Mouse (Mus musculus): ENCODE measurements at regions not wholly inside any gene's neighbourhood (a gene's known extent, or its start where the extent isn't known, plus 50 kb on each side); places are given as distances from the start of the nearest gene placed in this dataset.

DNA sequence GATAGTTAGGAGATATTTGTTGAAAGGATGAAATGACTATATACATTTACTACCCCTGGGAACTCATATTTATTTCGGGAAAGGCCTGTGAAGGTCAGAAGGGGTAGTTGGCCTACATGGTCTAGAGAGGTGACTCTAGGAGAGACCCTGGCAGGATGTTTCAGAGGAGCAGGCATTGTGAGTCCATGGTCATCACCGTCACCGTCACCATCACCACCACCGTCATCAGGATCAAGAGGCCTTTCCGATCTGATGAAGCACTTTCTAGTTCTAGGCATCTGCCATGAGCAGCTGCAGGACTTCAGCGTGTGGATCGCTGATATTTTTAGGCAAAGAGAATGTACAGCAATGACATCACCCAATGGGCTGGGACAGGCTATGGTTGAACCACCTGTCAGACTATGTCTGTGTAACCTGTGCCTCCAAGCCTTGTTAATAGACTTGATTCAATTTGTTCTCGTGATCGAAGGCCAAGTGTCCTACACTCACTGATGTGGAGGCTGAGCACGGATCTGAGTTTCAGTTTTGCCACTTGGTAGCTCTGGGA, 50.4 kb upstream of the Neo1 start:
- TF ChIP-seq CTCF (IDR thresholded peaks at IDR 0.05) (no peak), EP300 (IDR thresholded peaks at IDR 0.05) (no peak)
